Mouse (Mus musculus): ENCODE data around the gene Olfr97. TPM values are rescaled to one million over a fixed set of nuclear protein-coding genes. Genes with fewer than 3 reads are reported as not detected.
"Not testable (repeated sequence)": the region's sequence is repeated elsewhere in the genome, so short reads cannot be mapped to it uniquely, and the experiment has no call there.

Olfr97 gene
- total RNA-seq (2021) = not detected
- long read RNA-seq, experiment 1 = 0 reads
- long read RNA-seq, experiment 2 = 0 reads

- not testable (repeated sequence) for DNase-seq (ENCODE audit: low spot score in 2 of 2); H3K27ac ChIP-seq
Measured at GRCm38 (mm10) chr17:37237230-37237629, at the start of gene Olfr97. TSS of gene Olfr97 (minus strand) at chr17:37237330.

GRCm38 (mm10) chr17:37283360-37283759 lies 46.2 kb upstream of the Olfr97 start, which contains the start of gene Olfr99:
TSS of gene Olfr99 (minus strand) at chr17:37283460.
- H3K27ac ChIP-seq = no peak within 1 kb of the TSS
- no peak for DNase-seq (ENCODE audit: low spot score in 2 of 2)
- no peak for TF ChIP-seq CTCF (conservative IDR thresholded peaks at IDR 0.05)
- H3K4me3 ChIP-seq = no peak within 1 kb of the TSS

More at GRCm38 (mm10) chr17:37237230-37237629, at the start of gene Olfr97:
- H3K4me3 ChIP-seq = not testable (repeated sequence)

DNA sequence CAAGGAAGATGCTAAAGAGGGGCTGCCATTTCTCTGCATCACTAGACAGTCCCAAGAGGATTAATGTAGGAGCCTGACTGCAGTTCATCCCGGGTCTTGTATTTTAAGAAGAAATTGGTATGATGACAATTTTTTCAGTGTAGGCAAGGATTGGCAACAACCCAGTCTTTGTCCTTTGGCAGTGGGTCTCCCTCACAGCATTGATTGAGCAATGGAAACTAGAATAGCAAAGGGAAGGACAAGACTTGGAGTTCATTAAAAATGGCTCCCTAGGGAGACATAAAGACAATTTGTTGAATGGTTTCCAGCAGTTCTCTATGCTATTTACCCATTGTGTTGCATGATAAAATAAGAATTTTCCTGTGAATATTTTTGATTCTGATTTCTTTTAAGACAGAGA lies 43.2 kb upstream of the Olfr97 start:
- TF ChIP-seq CTCF (conservative IDR thresholded peaks at IDR 0.05) = no peak
- Histone ChIP-seq H3K27ac (no peak overlapping the region), H3K4me3 (no peak overlapping the region)
- DNase-seq (ENCODE audit: low spot score in 2 of 2) = no peak

DNA sequence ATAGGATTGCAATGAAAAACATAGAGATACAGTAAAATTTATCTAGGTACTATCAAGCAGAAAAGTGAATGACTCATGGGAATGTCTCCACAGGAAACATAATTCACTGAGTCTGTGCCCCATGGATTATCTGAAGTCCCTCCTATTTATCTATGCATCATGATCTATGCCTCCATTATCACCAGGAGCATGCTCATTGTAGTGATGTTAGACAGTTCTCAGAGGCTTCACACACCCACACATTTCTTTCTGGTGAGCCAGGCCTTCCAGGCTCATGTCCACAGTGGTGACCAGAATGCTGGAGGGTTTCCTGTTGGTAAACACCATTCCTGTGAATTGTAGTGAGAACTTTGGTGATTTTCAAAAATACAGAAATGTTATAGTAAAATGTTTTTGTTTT lies 39.4 kb upstream of the Olfr97 start:
- H3K4me3 ChIP-seq = no peak overlapping the region
- no peak for DNase-seq (ENCODE audit: low spot score in 2 of 2)
- H3K27ac ChIP-seq = no peak overlapping the region
- TF ChIP-seq CTCF (conservative IDR thresholded peaks at IDR 0.05) = no peak

GRCm38 (mm10) chr17:37275626-37276248 lies 38.6 kb upstream of the Olfr97 start:
- DNase-seq (ENCODE audit: low spot score in 2 of 2) = no peak
- Histone ChIP-seq H3K4me3 (no peak overlapping the region), H3K27ac (no peak overlapping the region)
- no peak for TF ChIP-seq CTCF (conservative IDR thresholded peaks at IDR 0.05)

DNA sequence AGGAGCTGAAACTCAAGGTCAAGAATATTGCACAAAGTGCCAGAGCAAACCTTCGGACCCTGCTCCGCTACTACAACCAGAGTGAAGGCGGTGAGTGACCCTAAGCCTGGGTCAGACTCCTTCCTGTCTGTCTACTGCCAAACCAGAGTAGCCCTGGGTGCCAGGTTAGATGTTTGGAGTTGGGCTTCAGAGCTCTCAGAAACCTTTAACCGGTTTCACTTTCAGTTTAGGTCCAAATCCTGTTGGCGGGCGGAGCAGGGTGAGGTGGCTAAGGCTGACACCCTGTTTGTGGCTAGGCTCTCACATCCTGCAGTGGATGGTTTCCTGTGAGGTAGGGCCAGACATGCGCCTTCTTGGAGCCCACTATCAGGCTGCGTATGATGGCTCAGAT lies 33.6 kb upstream of the Olfr97 start:
- DNase-seq (ENCODE audit: low spot score in 2 of 2) = no peak
- peak overlapping the region; percentile 51; the same call in 1 of the 2 replicates for H3K27ac ChIP-seq
- no peak for TF ChIP-seq CTCF (conservative IDR thresholded peaks at IDR 0.05)
- peak overlapping the region; percentile 81 for H3K4me3 ChIP-seq

DNA sequence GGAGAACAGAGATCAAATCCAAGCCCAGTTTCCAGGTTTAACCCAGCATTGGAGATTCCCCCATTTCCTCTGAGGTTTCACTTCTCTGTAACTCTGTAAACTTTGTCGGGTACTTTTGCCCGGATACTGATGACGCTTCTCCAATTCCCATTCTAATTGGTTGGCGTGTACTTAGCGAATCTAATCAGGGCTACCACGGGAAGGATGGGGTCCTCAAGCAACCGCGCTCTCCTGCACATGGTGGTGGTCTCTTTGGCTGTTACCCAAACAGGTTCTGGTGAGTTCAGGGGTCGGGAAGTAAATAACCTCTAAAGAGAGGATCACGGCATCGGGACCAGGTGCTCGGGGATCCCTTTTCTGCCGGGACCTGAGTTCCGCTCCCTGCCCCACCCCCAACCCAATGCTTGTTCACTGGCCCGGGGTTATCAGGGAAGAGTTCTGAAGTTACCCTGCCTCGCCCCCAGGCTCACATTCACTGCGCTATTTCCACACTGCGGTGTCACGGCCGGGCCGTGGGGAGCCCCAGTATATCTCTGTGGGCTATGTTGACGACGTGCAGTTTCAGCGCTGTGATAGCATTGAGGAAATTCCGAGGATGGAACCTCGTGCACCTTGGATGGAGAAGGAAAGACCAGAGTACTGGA lies 33.0 kb upstream of the Olfr97 start, which contains the start of gene H2-M3:
H2-M3 (plus strand) TSS at position 163 of the 644 bp plus-strand sequence.
- peak; percentile 87 to 94 for DNase-seq (ENCODE audit: low spot score in 2 of 2)
- no peak for TF ChIP-seq CTCF (conservative IDR thresholded peaks at IDR 0.05)
- Histone ChIP-seq H3K4me3 (peak within 1 kb of the TSS; percentile 81), H3K27ac (peak within 1 kb of the TSS; percentile 51; the same call in 1 of the 2 replicates)

- no peak for TF ChIP-seq CTCF (conservative IDR thresholded peaks at IDR 0.05)
- Histone ChIP-seq H3K4me3 (no peak within 1 kb of the TSS), H3K27ac (no peak within 1 kb of the TSS)
- DNase-seq (ENCODE audit: low spot score in 2 of 2) = no peak
Measured at GRCm38 (mm10) chr17:37263626-37264025, 26.5 kb upstream of the Olfr97 start, which contains the start of gene Olfr98. TSS of gene Olfr98 (minus strand) at chr17:37263749.

DNA sequence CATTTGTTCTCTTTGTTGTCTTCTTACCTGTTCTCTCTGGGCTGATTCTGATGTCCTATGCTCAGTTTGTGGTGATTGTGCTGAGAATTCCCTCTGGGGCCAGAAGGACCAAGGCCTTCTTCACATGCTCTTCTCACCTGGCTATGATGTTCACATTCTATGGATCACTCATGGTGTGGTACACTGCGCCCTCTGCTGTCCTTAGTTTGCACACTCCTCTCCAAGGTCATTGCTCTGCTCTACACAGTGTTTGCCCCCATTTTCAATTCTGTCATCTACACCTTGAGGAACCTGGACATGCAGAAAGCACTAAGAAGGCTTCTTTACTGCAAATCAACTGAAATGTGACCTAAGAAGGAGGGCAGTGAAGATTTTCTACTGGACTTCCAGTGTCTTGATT lies 13.4 kb upstream of the Olfr97 start:
- H3K4me3 ChIP-seq = no peak overlapping the region
- DNase-seq (ENCODE audit: low spot score in 2 of 2) = no peak
- H3K27ac ChIP-seq = no peak overlapping the region
- TF ChIP-seq CTCF (conservative IDR thresholded peaks at IDR 0.05) = peak; percentile 62

- no peak for DNase-seq (ENCODE audit: low spot score in 2 of 2)
- Histone ChIP-seq H3K4me3 (no peak overlapping the region), H3K27ac (no peak overlapping the region)
- TF ChIP-seq CTCF (conservative IDR thresholded peaks at IDR 0.05) = no peak
Measured at GRCm38 (mm10) chr17:37249460-37249859, 12.3 kb upstream of the Olfr97 start.

DNA sequence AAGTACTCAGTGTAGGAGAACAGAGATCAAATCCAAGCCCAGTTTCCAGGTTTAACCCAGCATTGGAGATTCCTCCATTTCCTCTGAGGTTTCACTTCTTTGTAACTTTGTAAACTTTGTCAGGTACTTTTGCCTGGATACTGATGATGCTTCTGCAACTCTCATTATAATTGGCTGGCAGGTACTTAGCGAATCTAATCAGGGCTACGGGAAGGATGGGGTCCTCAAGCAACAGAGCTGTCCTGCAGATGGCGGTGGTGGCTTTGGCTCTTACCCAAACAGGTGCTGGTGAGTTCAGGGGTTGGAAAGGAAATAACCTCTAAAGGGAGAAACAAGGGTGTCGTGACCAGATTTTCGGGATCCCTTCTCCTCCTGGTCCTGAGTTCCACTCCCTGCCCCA lies 9.6 kb upstream of the Olfr97 start:
- TF ChIP-seq CTCF (conservative IDR thresholded peaks at IDR 0.05) = 0 out of 2 replicates have a peak, but pooled peaks have one; percentile 10
- Histone ChIP-seq H3K27ac (no peak overlapping the region), H3K4me3 (no peak overlapping the region)
- DNase-seq (ENCODE audit: low spot score in 2 of 2) = peak; percentile 25 to 26

GRCm38 (mm10) chr17:37242198-37242597 lies 5.1 kb upstream of the Olfr97 start:
- Histone ChIP-seq H3K4me3 (no peak overlapping the region), H3K27ac (no peak overlapping the region)
- TF ChIP-seq CTCF (conservative IDR thresholded peaks at IDR 0.05) = no peak
- DNase-seq (ENCODE audit: low spot score in 2 of 2) = no peak

DNA sequence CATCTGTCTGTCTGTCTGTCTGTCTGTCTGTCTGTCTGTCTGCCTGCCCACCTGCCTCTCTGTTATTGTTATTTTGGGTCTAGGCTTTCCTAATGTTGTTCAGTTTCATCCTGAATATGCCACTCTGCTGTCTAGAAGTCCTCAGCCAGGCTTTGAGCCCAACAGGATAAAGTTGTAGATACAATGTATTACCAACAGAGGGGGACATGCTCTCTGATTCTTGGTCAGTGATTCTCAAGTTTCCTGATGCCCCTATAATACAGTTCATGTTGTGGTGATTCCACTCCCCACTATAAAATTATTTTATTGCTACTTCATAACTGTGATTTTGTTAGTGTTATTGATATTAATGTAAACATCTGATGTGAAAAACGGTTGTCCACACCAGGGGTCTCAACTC lies 15.3 kb downstream of the Olfr97 start:
- no peak overlapping the region for H3K27ac ChIP-seq
- TF ChIP-seq CTCF (conservative IDR thresholded peaks at IDR 0.05) = peak; percentile 63
- no peak for DNase-seq (ENCODE audit: low spot score in 2 of 2)
- H3K4me3 ChIP-seq = no peak overlapping the region

DNA sequence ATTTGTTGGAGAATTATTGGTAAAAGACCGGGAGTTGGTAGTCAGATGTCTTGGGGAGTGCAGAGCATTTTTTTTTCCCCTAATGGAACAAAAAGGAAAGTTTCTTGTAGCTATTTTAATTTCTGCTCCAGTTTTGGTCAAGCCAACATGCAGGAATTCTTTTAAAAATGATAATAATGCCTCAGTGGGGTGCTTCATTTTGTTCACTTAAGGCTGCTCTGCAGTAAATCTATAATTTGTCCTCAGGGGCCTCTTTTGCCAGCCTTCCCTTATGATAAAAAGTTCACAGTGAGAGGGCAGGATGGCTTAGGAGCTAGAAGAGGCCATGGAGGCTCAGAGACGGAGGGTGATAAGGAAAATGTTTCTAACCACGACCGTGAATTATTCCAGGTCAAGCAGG lies 17.3 kb downstream of the Olfr97 start, which contains the start of gene Olfr96:
Olfr96 (plus strand) TSS at position 301 of the 400 bp plus-strand sequence.
- Histone ChIP-seq H3K4me3 (no peak within 1 kb of the TSS), H3K27ac (no peak within 1 kb of the TSS)
- no peak for DNase-seq (ENCODE audit: low spot score in 2 of 2)
- TF ChIP-seq CTCF (conservative IDR thresholded peaks at IDR 0.05) = no peak
